Mouse (Mus musculus): ENCODE results near the gene Got2. TPM values are rescaled to one million over a fixed set of nuclear protein-coding genes. Genes with fewer than 3 reads are reported as not detected.

Gene Got2
- total RNA-seq, 1 experiment, result 199 TPM

DNA sequence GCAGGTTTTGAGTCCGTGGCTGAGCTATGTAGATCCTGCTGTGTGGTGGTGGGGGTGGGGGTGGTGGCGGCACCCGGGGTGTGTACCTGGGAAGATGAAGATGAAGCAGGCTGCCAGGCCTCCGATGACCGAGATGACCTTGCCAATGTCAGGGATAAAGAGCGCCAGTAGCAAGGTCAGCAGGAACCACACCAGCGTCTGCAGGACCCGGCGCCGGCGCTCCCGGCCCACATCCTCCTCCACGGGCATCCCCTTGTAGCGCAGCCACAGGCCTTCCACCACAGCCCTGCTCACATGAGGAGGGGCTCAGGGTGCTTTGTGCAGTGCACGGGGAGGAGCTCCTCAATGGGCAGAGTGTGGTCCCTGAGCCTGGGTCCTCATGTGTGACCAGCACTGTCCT, 46.9 kb downstream of the Got2 start:
- Histone ChIP-seq H3K36me3 (ENCODE audit: control insufficient read depth, insufficient read depth, low read length, poor library complexity, severe bottlenecking) (peaks cover 28% of the 10 kb centered on the region), H3K4me3 (ENCODE audit: insufficient read depth in 1 of 2, low read depth in 1 of 2, low read length in 2 of 2, poor library complexity in 1 of 2, severe bottlenecking in 1 of 2) (no peak overlapping the region), H3K27ac (ENCODE audit: insufficient read depth, low read depth, low read length, poor library complexity, severe bottlenecking) (no peak overlapping the region), H3K9ac (ENCODE audit: insufficient read depth, low read depth, low read length, poor library complexity, severe bottlenecking) (no peak overlapping the region), H3K9me3 (ENCODE audit: control insufficient read depth, insufficient read depth, low read depth, low read length) (no peaks in the 10 kb centered on the region), H3K4me1 (ENCODE audit: control insufficient read depth in 2 of 2, insufficient read depth in 2 of 2, low read length in 2 of 2, poor library complexity in 1 of 2) (peaks cover 0 to 19% of the 10 kb centered on the region in 2 experiments; a peak in 1 of 4 replicates)
- in situ Hi-C loops (cut with MboI; ENCODE audit: low sequenced_read_pairs in 2 of 2, unreplicated experiment in 2 of 2), result no loop called here
- no peak for DNase-seq (ENCODE audit: low read depth, low spot score)
- TF ChIP-seq MAFK (IDR thresholded peaks at IDR 0.05; ENCODE audit: insufficient read depth, low read depth, low read length) (no peak), HCFC1 (IDR thresholded peaks at IDR 0.05; ENCODE audit: borderline replicate concordance, insufficient read depth, low read length) (no peak), ZC3H11A (IDR thresholded peaks at IDR 0.05; ENCODE audit: borderline replicate concordance, low read depth, low read length) (no peak), ZNF384 (IDR thresholded peaks at IDR 0.05; ENCODE audit: low read depth, low read length) (no peak), CHD2 (IDR thresholded peaks at IDR 0.05; ENCODE audit: low read depth, low read length) (no peak)

GRCm38 (mm10) chr8:95839289-95839688, 49.1 kb downstream of the Got2 start:
- Histone ChIP-seq H3K27ac (ENCODE audit: insufficient read depth, low read depth, low read length, poor library complexity, severe bottlenecking) (no peak overlapping the region), H3K4me1 (ENCODE audit: control insufficient read depth in 2 of 2, insufficient read depth in 2 of 2, low read length in 2 of 2, poor library complexity in 1 of 2) (peaks cover under 1 to 19% of the 10 kb centered on the region in 2 experiments; a peak in 1 of 4 replicates), H3K4me3 (ENCODE audit: insufficient read depth in 1 of 2, low read depth in 1 of 2, low read length in 2 of 2, poor library complexity in 1 of 2, severe bottlenecking in 1 of 2) (no peak overlapping the region), H3K9ac (ENCODE audit: insufficient read depth, low read depth, low read length, poor library complexity, severe bottlenecking) (no peak overlapping the region), H3K36me3 (ENCODE audit: control insufficient read depth, insufficient read depth, low read length, poor library complexity, severe bottlenecking) (peaks cover 26% of the 10 kb centered on the region), H3K9me3 (ENCODE audit: control insufficient read depth, insufficient read depth, low read depth, low read length) (no peaks in the 10 kb centered on the region)
- no peak for TF ChIP-seq HCFC1 (IDR thresholded peaks at IDR 0.05; ENCODE audit: borderline replicate concordance, insufficient read depth, low read length)
- TF ChIP-seq ZC3H11A (IDR thresholded peaks at IDR 0.05; ENCODE audit: borderline replicate concordance, low read depth, low read length), result no peak
- no peak for TF ChIP-seq CHD2 (IDR thresholded peaks at IDR 0.05; ENCODE audit: low read depth, low read length)
- TF ChIP-seq MAFK (IDR thresholded peaks at IDR 0.05; ENCODE audit: insufficient read depth, low read depth, low read length), result no peak
- TF ChIP-seq ZNF384 (IDR thresholded peaks at IDR 0.05; ENCODE audit: low read depth, low read length), result no peak
- in situ Hi-C loops (cut with MboI; ENCODE audit: low sequenced_read_pairs in 2 of 2, unreplicated experiment in 2 of 2), result no loop called here
- DNase-seq (ENCODE audit: low read depth, low spot score), result no peak

- in situ Hi-C loops (cut with MboI; ENCODE audit: low sequenced_read_pairs in 2 of 2, unreplicated experiment in 2 of 2), result no loop called here
- TF ChIP-seq HCFC1 (IDR thresholded peaks at IDR 0.05; ENCODE audit: borderline replicate concordance, insufficient read depth, low read length) (no peak), MAFK (IDR thresholded peaks at IDR 0.05; ENCODE audit: insufficient read depth, low read depth, low read length) (no peak), ZC3H11A (IDR thresholded peaks at IDR 0.05; ENCODE audit: borderline replicate concordance, low read depth, low read length) (no peak), CHD2 (IDR thresholded peaks at IDR 0.05; ENCODE audit: low read depth, low read length) (no peak), ZNF384 (IDR thresholded peaks at IDR 0.05; ENCODE audit: low read depth, low read length) (no peak)
- H3K4me1 ChIP-seq (ENCODE audit: control insufficient read depth in 2 of 2, insufficient read depth in 2 of 2, low read length in 2 of 2, poor library complexity in 1 of 2), result peaks cover 8 to 28% of the 10 kb centered on the region in 2 experiments; a peak in 3 of 4 replicates
- no peak overlapping the region for H3K4me3 ChIP-seq (ENCODE audit: insufficient read depth in 1 of 2, low read depth in 1 of 2, low read length in 2 of 2, poor library complexity in 1 of 2, severe bottlenecking in 1 of 2)
- no peak for DNase-seq (ENCODE audit: low read depth, low spot score)
- no peaks in the 10 kb centered on the region for H3K9me3 ChIP-seq (ENCODE audit: control insufficient read depth, insufficient read depth, low read depth, low read length)
- peak overlapping the region; percentile 8; the same call in 1 of the 2 replicates for H3K9ac ChIP-seq (ENCODE audit: insufficient read depth, low read depth, low read length, poor library complexity, severe bottlenecking)
- H3K36me3 ChIP-seq (ENCODE audit: control insufficient read depth, insufficient read depth, low read length, poor library complexity, severe bottlenecking), result peaks cover 17% of the 10 kb centered on the region
- no peak overlapping the region for H3K27ac ChIP-seq (ENCODE audit: insufficient read depth, low read depth, low read length, poor library complexity, severe bottlenecking)
These were observed 51.1 kb downstream of the Got2 start for GRCm38 (mm10) chr8:95837266-95837665.

GRCm38 (mm10) chr8:95835891-95836290, 52.5 kb downstream of the Got2 start:
- TF ChIP-seq ZNF384 (IDR thresholded peaks at IDR 0.05; ENCODE audit: low read depth, low read length), result no peak
- no peak for TF ChIP-seq MAFK (IDR thresholded peaks at IDR 0.05; ENCODE audit: insufficient read depth, low read depth, low read length)
- TF ChIP-seq CHD2 (IDR thresholded peaks at IDR 0.05; ENCODE audit: low read depth, low read length), result no peak
- TF ChIP-seq HCFC1 (IDR thresholded peaks at IDR 0.05; ENCODE audit: borderline replicate concordance, insufficient read depth, low read length), result no peak
- TF ChIP-seq ZC3H11A (IDR thresholded peaks at IDR 0.05; ENCODE audit: borderline replicate concordance, low read depth, low read length), result no peak

More at GRCm38 (mm10) chr8:95835891-95836290, 52.5 kb downstream of the Got2 start:
- H3K4me3 ChIP-seq (ENCODE audit: insufficient read depth in 1 of 2, low read depth in 1 of 2, low read length in 2 of 2, poor library complexity in 1 of 2, severe bottlenecking in 1 of 2), result no peak overlapping the region
- in situ Hi-C loops (cut with MboI; ENCODE audit: low sequenced_read_pairs in 2 of 2, unreplicated experiment in 2 of 2), result no loop called here
- H3K4me1 ChIP-seq (ENCODE audit: control insufficient read depth in 2 of 2, insufficient read depth in 2 of 2, low read length in 2 of 2, poor library complexity in 1 of 2), result peaks cover 8 to 26% of the 10 kb centered on the region in 2 experiments; a peak in 3 of 4 replicates
- H3K9me3 ChIP-seq (ENCODE audit: control insufficient read depth, insufficient read depth, low read depth, low read length), result no peaks in the 10 kb centered on the region
- H3K27ac ChIP-seq (ENCODE audit: insufficient read depth, low read depth, low read length, poor library complexity, severe bottlenecking), result peak overlapping the region; percentile 25; the same call in 1 of the 2 replicates
- DNase-seq (ENCODE audit: low read depth, low spot score), result no peak
- peaks cover 9% of the 10 kb centered on the region for H3K36me3 ChIP-seq (ENCODE audit: control insufficient read depth, insufficient read depth, low read length, poor library complexity, severe bottlenecking)
- no peak overlapping the region for H3K9ac ChIP-seq (ENCODE audit: insufficient read depth, low read depth, low read length, poor library complexity, severe bottlenecking)
